14 mouse cellular contexts compared by ENCODE assay signal in genomic region chr11:113468016-113468415, GRCm38 (mm10).
DNase-seq lines count a peak whose midpoint lies in the region; ATAC-seq lines count a peak whose summit lies in the region.
"Had no signal": no experiment of that assay in that cellular context is flagged by ENCODE, and none has a peak within 500 bp of the region (broad histone marks: within the 10 kb centered on the region; RNA-seq: fewer than 3 reads in every experiment).

No protein-coding gene starts in this region.

- peak overlapping the region; percentile 35 for H3K9ac ChIP-seq in forebrain, embryonic 16.5 days (replicated peaks; ENCODE audit: low read depth, low read length)
- H3K9ac ChIP-seq in neural tube, embryonic 14.5 days (replicated peaks; ENCODE audit: low read depth, low read length) = no peak overlapping the region

- peak overlapping the region; percentile 22; the same call in 1 of the 2 replicates for H3K4me2 ChIP-seq in forebrain, embryonic 16.5 days (ENCODE audit: low read length)
- H3K4me2 ChIP-seq in neural tube, embryonic 14.5 days (ENCODE audit: low read depth, low read length) = no peak overlapping the region
- H3K4me2 ChIP-seq: heart, embryonic 11.5 days had no signal

- DNase-seq in cerebellum, postnatal 10 days = peak; percentile 33 to 44
- DNase-seq in cerebellum, adult 9-10 months = no peak
- DNase-seq in midbrain, embryonic 10.5 days (ENCODE audit: low spot score) = peak; percentile 27
- DNase-seq in adrenal gland, postnatal 25 days = no peak
- no peak for DNase-seq in right cerebral cortex, adult 18-20 months
- DNase-seq in left cerebral cortex, postnatal 25 days (ENCODE audit: low spot score in 2 of 2) = no peak
- DNase-seq: cerebellum, adult 18-20 months; gastrocnemius, postnatal 14 days; heart, postnatal 4 days; lung, adult 2 months had no signal

- H3K4me1 ChIP-seq in forebrain, embryonic 16.5 days (replicated peaks; ENCODE audit: control insufficient read depth, insufficient read depth, low read length) = peaks cover 19% of the 10 kb centered on the region
- H3K4me1 ChIP-seq in midbrain, embryonic 10.5 days = peaks cover 47% of the 10 kb centered on the region
- H3K4me1 ChIP-seq in neural tube, embryonic 14.5 days (ENCODE audit: control insufficient read depth, insufficient read depth, low read length) = peaks cover 13% of the 10 kb centered on the region; the same call in 1 of the 2 replicates

- WGBS in forebrain, embryonic 16.5 days = 8% methylated on average over 10 of the region's 10 CpGs
- WGBS in midbrain, embryonic 10.5 days = 56% methylated on average over 10 of the region's 10 CpGs
- 33% methylated on average over 10 of the region's 10 CpGs for WGBS in neural tube, embryonic 14.5 days

- intact Hi-C loops in left cerebral cortex, postnatal 25 days (cut with DNase I) = no loop called here

- no peaks in the 10 kb centered on the region for H3K9me3 ChIP-seq in forebrain, embryonic 16.5 days (ENCODE audit: control insufficient read depth, low read length)
- no peaks in the 10 kb centered on the region for H3K9me3 ChIP-seq in midbrain, embryonic 10.5 days (replicated peaks)
- H3K9me3 ChIP-seq in neural tube, embryonic 14.5 days (ENCODE audit: control insufficient read depth, low read length) = no peaks in the 10 kb centered on the region

- no peaks in the 10 kb centered on the region for H3K36me3 ChIP-seq in forebrain, embryonic 16.5 days (ENCODE audit: control insufficient read depth, insufficient read depth)
- no peaks in the 10 kb centered on the region for H3K36me3 ChIP-seq in midbrain, embryonic 10.5 days
- H3K36me3 ChIP-seq in neural tube, embryonic 14.5 days (ENCODE audit: control insufficient read depth, insufficient read depth, low read length) = no peaks in the 10 kb centered on the region

- ATAC-seq in forebrain, embryonic 16.5 days = peak; percentile 47; the same call in 1 of the 2 replicates
- peak; percentile 45; the same call in 1 of the 2 replicates for ATAC-seq in neural tube, embryonic 14.5 days (ENCODE audit: low read depth)

- H3K27ac ChIP-seq in forebrain, embryonic 16.5 days (ENCODE audit: low read length) = peak overlapping the region; percentile 93
- peak overlapping the region; percentile 80 for H3K27ac ChIP-seq in midbrain, embryonic 10.5 days (replicated peaks)
- peak overlapping the region; percentile 69; the same call in 1 of the 2 replicates for H3K27ac ChIP-seq in neural tube, embryonic 14.5 days (ENCODE audit: low read depth, low read length)

- no peaks in the 10 kb centered on the region for H3K27me3 ChIP-seq in forebrain, embryonic 16.5 days (replicated peaks; ENCODE audit: control insufficient read depth, insufficient read depth, low read length)
- no peaks in the 10 kb centered on the region for H3K27me3 ChIP-seq in midbrain, embryonic 10.5 days (ENCODE audit: low read depth, poor library complexity, severe bottlenecking)
- H3K27me3 ChIP-seq in neural tube, embryonic 14.5 days (ENCODE audit: control insufficient read depth, insufficient read depth, low read length) = no peaks in the 10 kb centered on the region
- H3K27me3 ChIP-seq: CH12.LX had no signal

- no peak overlapping the region for H3K4me3 ChIP-seq in forebrain, embryonic 16.5 days (replicated peaks; ENCODE audit: low read length)
- no peak overlapping the region for H3K4me3 ChIP-seq in midbrain, embryonic 10.5 days
- H3K4me3 ChIP-seq in neural tube, embryonic 14.5 days (ENCODE audit: low read depth, low read length) = no peak overlapping the region

Comparison
In these comparisons a context has a peak if more than half of its experiments do, and no peak if none do; other contexts are left out.
1. DNase-seq: peak in cerebellum, postnatal 10 days (2 of 2) and midbrain, embryonic 10.5 days (single experiment); none in cerebellum, adult 9-10 months (single experiment), adrenal gland, postnatal 25 days (single experiment), right cerebral cortex, adult 18-20 months (single experiment) and left cerebral cortex, postnatal 25 days (0 of 2).
2. Peak in every context shown above with its lines, with median percentiles within 50 percentile points of each other: H3K27ac ChIP-seq.